Mouse (Mus musculus) small intestine, adult 2 months (tissue): ENCODE results near the gene Cxcr5. TPM values are rescaled to one million over a fixed set of nuclear protein-coding genes. Genes with fewer than 3 reads are reported as not detected.
A peak's percentile ranks its signal among the peaks of the same experiment; 100 is the strongest.

Experiments used
- H3K27ac ChIP-seq: fragments of 200-500 bp; 2 replicates; pipeline ENCODE4 v1.5.1; 2012; ENCODE audit warnings: low read depth, low read length, control low read depth, inconsistent platforms; ENCODE audit not compliant: insufficient read depth
- H3K27me3 ChIP-seq: fragments of 200-500 bp; 2 replicates; pipeline ENCODE4 v1.6.1; 2012; ENCODE audit warnings: mild to moderate bottlenecking, moderate library complexity, low read length, inconsistent platforms; ENCODE audit not compliant: control insufficient read depth, insufficient read depth
- H3K36me3 ChIP-seq: fragments of 200-500 bp; 2 replicates; pipeline ENCODE4 v1.6.1; 2012; ENCODE audit warnings: mild to moderate bottlenecking, low read length, control low read depth, inconsistent platforms; ENCODE audit not compliant: control insufficient read depth, insufficient read depth
- H3K4me1 ChIP-seq: fragments of 200-500 bp; 2 replicates; pipeline ENCODE4 v1.6.1; 2012; ENCODE audit warnings: low read length, inconsistent platforms, mixed read lengths; ENCODE audit not compliant: control insufficient read depth, insufficient read depth, insufficient read length
- H3K4me3 ChIP-seq: fragments of 200-500 bp; 2 replicates; pipeline ENCODE4 v1.5.1; 2012; ENCODE audit warnings: low read depth, mild to moderate bottlenecking, control low read depth, inconsistent platforms, low read length, moderate library complexity
- CTCF ChIP-seq: fragments of 200-500 bp; IDR thresholded peaks from 2 replicates; pipeline ENCODE4 v1.5.1; 2012; ENCODE audit warnings: low read depth, mild to moderate bottlenecking, control low read depth, inconsistent platforms, low read length, moderate library complexity, mixed read lengths; ENCODE audit not compliant: insufficient replicate concordance, insufficient read length; ENCODE audit errors: extremely low read depth
- POLR2A ChIP-seq: fragments of 200-500 bp; IDR thresholded peaks from 2 replicates; pipeline ENCODE4 v1.6.1; 2012; ENCODE audit warnings: low read depth, mild to moderate bottlenecking, control low read depth, inconsistent platforms, low read length, moderate library complexity
- WGBS: fragments of 180-500 bp; shearing (Covaris S2); methylation state at CpG from one replicate; pipeline ENCODE4 v1.1.7; 2018; 5-methylcytosine and 5-hydroxymethylcytosine counted together
- polyA plus RNA-seq: library from polyadenylated mRNA; depleted of rRNA; stranded (reverse); fragments of >200 nt; gene quantifications from 2 replicates; pipeline ENCODE4 v1.2.3, GENCODE M21; 2012

Gene Cxcr5
- polyA plus RNA-seq, 1 experiment = 5.7 TPM

GRCm38 (mm10) chr9:44496803-44497461 lies 64.7 kb downstream of the Cxcr5 start:
- Histone ChIP-seq H3K27ac (no peak overlapping the region), H3K4me1 (peaks cover 40% of the 10 kb centered on the region), H3K36me3 (no peaks in the 10 kb centered on the region; the same call in 1 of the 2 replicates), H3K27me3 (no peaks in the 10 kb centered on the region), H3K4me3 (no peak overlapping the region)
- no peak for TF ChIP-seq CTCF
- TF ChIP-seq POLR2A = no peak
- WGBS = 55% methylated on average over 12 of the region's 12 CpGs

- 55% methylated on average over 10 of the region's 10 CpGs for WGBS
- TF ChIP-seq POLR2A = no peak
- no peak for TF ChIP-seq CTCF
- Histone ChIP-seq H3K27ac (no peak overlapping the region), H3K36me3 (no peaks in the 10 kb centered on the region; the same call in 1 of the 2 replicates), H3K27me3 (no peaks in the 10 kb centered on the region), H3K4me3 (no peak overlapping the region), H3K4me1 (peaks cover 40% of the 10 kb centered on the region)
These were observed 65.8 kb downstream of the Cxcr5 start for GRCm38 (mm10) chr9:44495810-44496344.

GRCm38 (mm10) chr9:44494863-44495809 lies 66.5 kb downstream of the Cxcr5 start:
- peak overlapping the region; percentile 37 for H3K27ac ChIP-seq
- H3K27me3 ChIP-seq = no peaks in the 10 kb centered on the region
- H3K4me3 ChIP-seq = no peak overlapping the region
- no peak for TF ChIP-seq POLR2A
- no peak for TF ChIP-seq CTCF
- peaks cover 47% of the 10 kb centered on the region for H3K4me1 ChIP-seq
- H3K36me3 ChIP-seq = no peaks in the 10 kb centered on the region
- WGBS = 15% methylated on average over 9 of the region's 9 CpGs

- 5% methylated on average over 11 of the region's 11 CpGs for WGBS
- peak overlapping the region; percentile 37 for H3K27ac ChIP-seq
- H3K4me3 ChIP-seq = no peak overlapping the region
- TF ChIP-seq POLR2A (no peak), CTCF (peak; percentile 4; the same call in 1 of the 2 replicates)
- peaks cover 54% of the 10 kb centered on the region for H3K4me1 ChIP-seq
- H3K27me3 ChIP-seq = no peaks in the 10 kb centered on the region
- H3K36me3 ChIP-seq = no peaks in the 10 kb centered on the region
These were observed 67.3 kb downstream of the Cxcr5 start for GRCm38 (mm10) chr9:44494261-44494862.

GRCm38 (mm10) chr9:44492631-44493461 lies 68.8 kb downstream of the Cxcr5 start:
- TF ChIP-seq POLR2A = no peak
- 77% methylated on average over 17 of the region's 17 CpGs for WGBS
- H3K27me3 ChIP-seq = no peaks in the 10 kb centered on the region
- peaks cover 62% of the 10 kb centered on the region for H3K4me1 ChIP-seq
- H3K36me3 ChIP-seq = no peaks in the 10 kb centered on the region
- no peak overlapping the region for H3K4me3 ChIP-seq
- no peak overlapping the region for H3K27ac ChIP-seq

DNA sequence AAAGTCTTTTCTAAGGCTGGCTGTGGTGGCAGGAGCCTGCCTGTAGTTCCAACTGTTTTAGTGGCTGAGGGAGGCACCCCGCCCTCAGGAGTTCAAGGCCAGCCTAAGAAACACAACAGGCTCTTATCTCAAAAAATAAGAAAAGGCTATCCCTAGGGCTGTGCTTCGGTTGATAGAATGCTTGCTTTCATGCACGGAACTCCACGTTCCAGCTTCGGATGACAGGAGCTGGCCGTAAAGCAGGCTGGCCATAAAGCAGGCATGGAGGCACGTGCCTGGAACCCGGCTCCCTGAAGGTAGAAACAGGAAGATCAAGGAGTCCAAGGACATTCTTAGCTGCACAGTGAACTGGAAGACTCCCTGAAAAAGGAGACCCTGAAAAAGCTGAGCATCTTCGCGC lies 70.3 kb downstream of the Cxcr5 start:
- 37% methylated on average over 10 of the region's 10 CpGs for WGBS
- TF ChIP-seq POLR2A = no peak
- TF ChIP-seq CTCF = no peak
- Histone ChIP-seq H3K27ac (peak overlapping the region; percentile 79), H3K27me3 (no peaks in the 10 kb centered on the region), H3K4me1 (peaks cover 64% of the 10 kb centered on the region), H3K4me3 (no peak overlapping the region), H3K36me3 (no peaks in the 10 kb centered on the region)
